Mouse (Mus musculus): ENCODE results near the gene Tmem234. TPM values are rescaled to one million over a fixed set of nuclear protein-coding genes. Genes with fewer than 3 reads are reported as not detected.

Tmem234 gene
- total RNA-seq, 2 experiments from 2014 or later: 95.6 to 99.1 TPM

DNA sequence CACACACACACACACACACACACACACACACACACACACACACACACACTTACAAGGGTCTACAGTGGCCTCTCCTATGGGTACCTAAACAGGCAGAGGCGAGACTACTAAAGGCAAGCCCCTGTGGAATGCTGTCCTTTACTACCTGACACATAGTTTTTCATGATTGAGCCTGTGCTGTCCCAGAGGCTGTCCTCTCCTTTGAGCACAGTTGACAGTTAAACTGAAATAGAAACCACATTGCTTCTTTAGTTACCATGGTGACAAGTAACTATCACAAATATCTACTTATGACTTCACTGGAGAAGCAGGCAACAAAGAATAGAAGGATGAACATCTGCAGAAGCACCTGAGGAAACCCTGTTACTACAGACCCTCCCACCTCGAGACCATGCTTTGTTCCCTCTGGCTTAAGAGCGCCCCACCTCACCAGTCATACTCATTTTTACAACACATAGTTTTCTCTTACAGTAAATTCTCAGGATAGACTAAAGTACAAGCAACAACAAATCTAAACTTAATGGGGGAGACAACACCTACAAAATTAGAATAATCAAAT lies 61.9 kb downstream of the Tmem234 start:
- no peak for DNase-seq (ENCODE audit: low spot score in 2 of 2)

DNA sequence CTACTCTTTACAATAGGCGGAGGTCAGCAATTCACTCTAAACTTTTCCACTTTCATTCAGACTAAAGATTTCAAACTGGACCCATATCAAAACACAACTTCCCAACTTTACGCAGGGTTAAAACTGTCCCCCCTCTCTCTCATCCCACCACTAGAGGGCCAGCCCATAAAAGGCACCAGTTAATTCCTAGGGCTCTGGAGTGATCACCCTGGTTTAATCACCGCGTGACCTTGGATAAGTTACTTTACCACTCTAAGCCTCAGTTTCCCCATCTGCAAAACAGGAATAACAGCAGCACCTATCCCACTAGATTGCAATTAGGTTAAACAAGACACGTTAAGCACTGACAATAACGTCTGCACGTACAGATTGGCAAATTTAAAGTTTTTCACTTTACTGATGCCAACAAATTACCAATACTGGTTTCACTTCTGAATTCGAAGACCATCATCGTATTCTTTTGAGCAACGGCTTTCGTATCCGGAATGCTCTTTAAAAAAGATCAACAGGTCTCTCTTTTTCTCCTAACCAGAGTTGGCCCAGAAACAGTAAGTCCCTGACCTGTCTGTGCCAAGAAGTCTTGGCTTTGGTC lies 71.1 kb downstream of the Tmem234 start:
- peak; percentile 38 to 61 for DNase-seq (ENCODE audit: low spot score in 2 of 2)

DNA sequence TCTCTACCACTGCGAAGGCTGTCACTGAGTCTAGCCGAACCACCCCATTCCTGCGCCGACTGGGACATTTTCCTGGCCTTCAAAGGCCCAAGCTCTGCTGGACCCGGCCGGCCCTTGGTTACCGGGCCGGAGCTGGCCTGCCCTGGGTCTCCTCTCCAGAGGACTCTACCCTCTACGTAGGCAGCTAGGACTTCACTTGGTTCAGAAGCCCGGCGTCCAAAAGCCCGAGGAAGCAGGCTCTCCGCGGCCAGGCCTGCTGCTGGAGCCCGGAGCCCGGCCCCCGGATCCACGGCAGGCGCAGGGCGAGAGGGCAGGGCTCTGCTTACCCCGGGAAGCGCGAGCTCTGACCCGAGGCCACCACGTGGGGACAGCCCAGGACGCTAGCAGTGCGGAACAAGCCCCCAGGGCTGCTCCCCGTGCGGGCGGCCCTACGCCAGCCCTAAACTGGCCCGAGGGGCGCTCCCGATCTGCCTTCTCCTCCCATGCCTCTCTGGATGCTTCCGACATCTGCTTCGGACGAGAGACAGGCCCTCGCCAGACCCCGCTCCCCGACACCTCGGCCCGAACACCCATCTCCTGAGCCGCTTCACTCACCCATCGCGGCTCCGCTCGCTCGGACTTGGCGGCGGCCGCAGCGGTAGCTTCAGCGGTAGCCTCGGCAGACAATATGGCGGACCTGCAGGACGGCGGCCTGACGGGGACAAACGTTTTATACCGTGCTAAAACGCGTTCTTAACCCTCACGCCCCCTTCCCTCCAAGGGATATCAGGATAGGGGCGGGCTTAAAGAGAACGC lies 71.8 kb downstream of the Tmem234 start, which contains the start of gene Kpna6:
Gene Kpna6, minus strand, starts transcription at position 685 of the 795 bp plus-strand sequence.
- DNase-seq (ENCODE audit: low spot score in 2 of 2): peak; percentile 93

DNA sequence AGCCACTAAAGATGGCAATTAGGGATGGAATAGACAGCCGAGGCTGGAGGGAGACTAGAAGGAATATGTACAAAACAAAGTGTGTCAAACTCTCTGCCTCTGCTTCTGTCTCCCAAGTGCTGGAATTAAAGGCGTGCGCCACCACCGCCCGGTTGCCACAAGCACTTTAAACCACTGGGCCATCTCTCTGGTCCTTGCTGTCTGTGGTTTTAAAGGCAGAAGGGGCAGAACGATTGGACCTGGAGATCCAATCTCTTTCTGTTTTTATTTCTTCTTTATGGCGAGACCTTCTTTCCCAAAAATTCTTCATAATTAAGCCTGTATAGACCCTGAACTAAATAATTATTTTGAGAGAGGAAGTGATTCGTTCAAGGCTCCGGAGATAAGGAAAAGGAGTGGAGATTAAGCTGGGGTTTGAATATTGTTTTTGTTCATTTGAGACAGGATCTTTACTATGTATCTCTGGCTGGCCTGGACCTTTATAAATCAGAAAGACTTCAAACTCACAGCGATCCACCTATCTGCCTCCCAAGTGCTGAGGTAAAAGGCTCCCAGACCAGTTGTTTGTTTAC lies 72.5 kb downstream of the Tmem234 start:
- DNase-seq (ENCODE audit: low spot score in 2 of 2): no peak

Small RNAs within 50 kb of the gene (microRNA-seq; reads per million reads assigned to microRNA genes)
- 0 reads per million in 2 experiments for gene Mir8119

Other genes starting within 250 kb of the Tmem234 start
- 1 to 10 TPM; 7.8 to 8.0 TPM for gene Zbtb8a, start 222.6 kb upstream of the Tmem234 start, total RNA-seq (2021)
- gene Zbtb8b, start 159.8 kb upstream of the Tmem234 start, total RNA-seq (2021): 1 to 10 TPM; 4.4 to 5.1 TPM
- gene Bsdc1, start 139.1 kb upstream of the Tmem234 start, total RNA-seq (2021): 10 to 100 TPM; 41.4 to 46.9 TPM
- under 1 TPM; 0.37 to 0.51 TPM for gene Tssk3, start 109.6 kb upstream of the Tmem234 start, total RNA-seq (2021)
- 1 to 10 TPM; 1.0 to 2.0 TPM for gene Fam229a, start 109.5 kb upstream of the Tmem234 start, total RNA-seq (2021)
- gene Marcksl1, start 87.1 kb upstream of the Tmem234 start, total RNA-seq (2021): 100 to 1,000 TPM; 713 to 734 TPM
- gene Hdac1, start 58.0 kb upstream of the Tmem234 start, total RNA-seq (2021): 10 to 100 TPM; 40.5 to 40.9 TPM
- 1 to 10 TPM; 9.1 to 9.3 TPM for gene Lck, start 27.0 kb upstream of the Tmem234 start, total RNA-seq (2021)
- gene Fam167b, start 22.1 kb upstream of the Tmem234 start, total RNA-seq (2021): not detected
- gene Eif3i, start within 50 bp of the Tmem234 start, total RNA-seq (2021): 100 to 1,000 TPM; 136 to 140 TPM
- 1 to 10 TPM; 3.1 to 5.3 TPM for gene Dcdc2b, start 13.6 kb downstream of the Tmem234 start, total RNA-seq (2021)
- 10 to 100 TPM; 27.5 to 27.6 TPM for gene Iqcc, start 18.4 kb downstream of the Tmem234 start, total RNA-seq (2021)
- gene Ccdc28b, start 23.3 kb downstream of the Tmem234 start, total RNA-seq (2021): 100 to 1,000 TPM; 123 to 140 TPM
- 10 to 100 TPM; 41.4 to 46.8 TPM for gene Txlna, start 40.4 kb downstream of the Tmem234 start, total RNA-seq (2021)
- 10 to 100 TPM; 74.7 to 90.0 TPM for gene Kpna6, start 72.1 kb downstream of the Tmem234 start, total RNA-seq (2021)
- gene Tmem39b, start 96.2 kb downstream of the Tmem234 start, total RNA-seq (2021): 10 to 100 TPM; 13.0 to 13.1 TPM
- gene Khdrbs1, start 141.6 kb downstream of the Tmem234 start, total RNA-seq (2021): 100 to 1,000 TPM in 1 of 2 experiments, 10 to 100 TPM in 1; 99.3 to 108 TPM
- 100 to 1,000 TPM; 125 to 136 TPM for gene Ptp4a2, start 210.6 kb downstream of the Tmem234 start, total RNA-seq (2021)